Mouse (Mus musculus) liver, embryonic 16.5 days (tissue): Measurements from ENCODE around the gene Artn. TPM values are rescaled to one million over a fixed set of nuclear protein-coding genes. Genes with fewer than 3 reads are reported as not detected.

Source experiments
- ATAC-seq: fragments of 200-750 bp; cut with Nextera tagmentation; 2 replicates; pipeline ENCODE4 v1.8.0; 2017; ENCODE audit warnings: low read depth, mild to moderate bottlenecking, moderate number of reproducible peaks, moderate library complexity
- H3K27ac ChIP-seq: fragments of 300-500 bp; sonication (generic); 2 replicates; pipeline ENCODE4 v1.5.1; 2014; ENCODE audit warnings: mild to moderate bottlenecking, low read length
- H3K27me3 ChIP-seq: fragments of 300-500 bp; sonication (generic); 2 replicates; pipeline ENCODE4 v1.6.1; 2014; ENCODE audit warnings: low read depth, low read length, mixed read lengths; ENCODE audit not compliant: control insufficient read depth, insufficient read depth
- H3K36me3 ChIP-seq: fragments of 300-500 bp; sonication (generic); 2 replicates; pipeline ENCODE4 v1.6.1; 2014; ENCODE audit warnings: mild to moderate bottlenecking; ENCODE audit not compliant: control insufficient read depth, insufficient read depth
- H3K4me1 ChIP-seq: fragments of 300-500 bp; sonication (generic); 2 replicates; pipeline ENCODE4 v1.6.1; 2014; ENCODE audit warnings: low read depth, low read length, mixed read lengths; ENCODE audit not compliant: control insufficient read depth
- H3K4me2 ChIP-seq: fragments of 300-500 bp; sonication (generic); 2 replicates; pipeline ENCODE4 v1.6.1; 2014; ENCODE audit warnings: low read depth, low read length, mixed read lengths
- H3K4me3 ChIP-seq: fragments of 300-500 bp; sonication (generic); 2 replicates; pipeline ENCODE4 v1.5.1; 2014; ENCODE audit warnings: low read depth, mild to moderate bottlenecking, low read length
- H3K9ac ChIP-seq: fragments of 300-500 bp; sonication (generic); 2 replicates; pipeline ENCODE4 v1.6.1; 2014; ENCODE audit warnings: low read depth, low read length
- H3K9me3 ChIP-seq: fragments of 300-500 bp; sonication (generic); replicated peaks from 2 replicates; pipeline ENCODE4 v1.6.1; 2016; ENCODE audit warnings: low read length; ENCODE audit not compliant: control insufficient read depth
- WGBS: fragments of 180-500 bp; shearing (Covaris S2); extraction: QIAGEN DNeasy Blood & Tissue Kit; methylation state at CpG from one replicate; pipeline ENCODE4 v1.1.7; 2014; ENCODE audit not compliant: insufficient replicate concordance; 5-methylcytosine and 5-hydroxymethylcytosine counted together
- polyA plus RNA-seq: library from polyadenylated mRNA; unstranded; fragments of >200 nt; fragmentation: Nextera tagmentation; extraction: Ambion mirVana; gene quantifications from 2 replicates; pipeline ENCODE4 v1.2.1, GENCODE M21; 2015

Artn gene
- polyA plus RNA-seq, 1 experiment from 2014 or later: 2.2 TPM

GRCm38 (mm10) chr4:117915489-117916105 lies 14.0 kb downstream of the Artn start:
- ATAC-seq: no peak
- Histone ChIP-seq H3K9ac (peak overlapping the region; percentile 91), H3K27me3 (no peaks in the 10 kb centered on the region), H3K9me3 (no peaks in the 10 kb centered on the region), H3K4me2 (peak overlapping the region; percentile 94), H3K4me1 (peaks cover 28% of the 10 kb centered on the region), H3K4me3 (peak overlapping the region; percentile 87), H3K36me3 (peaks cover 10% of the 10 kb centered on the region), H3K27ac (peak overlapping the region; percentile 82)
- under 1% methylated on average over 19 of the region's 19 CpGs for WGBS

GRCm38 (mm10) chr4:117914591-117915442 lies 14.7 kb downstream of the Artn start, which contains the start of gene Ipo13:
Gene Ipo13 (minus strand): TSS chr4:117914999.
- Histone ChIP-seq H3K9me3 (no peaks in the 10 kb centered on the region), H3K9ac (peak within 1 kb of the TSS; percentile 91), H3K27ac (peak within 1 kb of the TSS; percentile 82), H3K4me1 (peaks cover 28% of the 10 kb centered on the region), H3K36me3 (peaks cover 10% of the 10 kb centered on the region), H3K4me2 (peak within 1 kb of the TSS; percentile 94), H3K27me3 (no peaks in the 10 kb centered on the region), H3K4me3 (peak within 1 kb of the TSS; percentile 87)
- ATAC-seq: peak; percentile 95
- WGBS: under 1% methylated on average over 57 of the region's 61 CpGs

GRCm38 (mm10) chr4:117914031-117914430 lies 15.5 kb downstream of the Artn start:
- H3K9ac ChIP-seq: peak overlapping the region; percentile 91
- no peaks in the 10 kb centered on the region for H3K9me3 ChIP-seq
- H3K27me3 ChIP-seq: no peaks in the 10 kb centered on the region
- H3K4me3 ChIP-seq: peak overlapping the region; percentile 87
- no peak for ATAC-seq
- H3K4me1 ChIP-seq: peaks cover 28% of the 10 kb centered on the region
- WGBS: 17% methylated on average over 8 of the region's 8 CpGs
- peaks cover 10% of the 10 kb centered on the region for H3K36me3 ChIP-seq
- peak overlapping the region; percentile 82; the same call in 1 of the 2 replicates for H3K27ac ChIP-seq
- peak overlapping the region; percentile 94 for H3K4me2 ChIP-seq

- Histone ChIP-seq H3K27me3 (no peaks in the 10 kb centered on the region), H3K4me2 (peak overlapping the region; percentile 94), H3K9me3 (no peaks in the 10 kb centered on the region), H3K4me1 (peaks cover 28% of the 10 kb centered on the region), H3K36me3 (peaks cover 10% of the 10 kb centered on the region), H3K9ac (peak overlapping the region; percentile 91), H3K4me3 (peak overlapping the region; percentile 87), H3K27ac (no peak overlapping the region)
- 83% methylated on average over 3 of the region's 3 CpGs for WGBS
- no peak for ATAC-seq
Observed at GRCm38 (mm10) chr4:117913421-117913820, 16.1 kb downstream of the Artn start.

- H3K27me3 ChIP-seq: no peaks in the 10 kb centered on the region
- peaks cover 28% of the 10 kb centered on the region for H3K4me1 ChIP-seq
- WGBS: 79% methylated on average over 7 of the region's 7 CpGs
- no peak for ATAC-seq
- H3K9me3 ChIP-seq: no peaks in the 10 kb centered on the region
- no peak overlapping the region for H3K4me3 ChIP-seq
- no peak overlapping the region for H3K9ac ChIP-seq
- H3K4me2 ChIP-seq: no peak overlapping the region
- H3K36me3 ChIP-seq: peaks cover 10% of the 10 kb centered on the region
- no peak overlapping the region for H3K27ac ChIP-seq
Observed at GRCm38 (mm10) chr4:117912685-117913273, 16.8 kb downstream of the Artn start.

GRCm38 (mm10) chr4:117912131-117912561 lies 17.4 kb downstream of the Artn start:
- H3K36me3 ChIP-seq: peaks cover 10% of the 10 kb centered on the region
- no peak overlapping the region for H3K4me2 ChIP-seq
- 85% methylated on average over 13 of the region's 13 CpGs for WGBS
- H3K9ac ChIP-seq: no peak overlapping the region
- ATAC-seq: no peak
- peaks cover 27% of the 10 kb centered on the region for H3K4me1 ChIP-seq
- H3K4me3 ChIP-seq: no peak overlapping the region
- H3K27me3 ChIP-seq: no peaks in the 10 kb centered on the region
- H3K27ac ChIP-seq: no peak overlapping the region
- no peaks in the 10 kb centered on the region for H3K9me3 ChIP-seq

DNA sequence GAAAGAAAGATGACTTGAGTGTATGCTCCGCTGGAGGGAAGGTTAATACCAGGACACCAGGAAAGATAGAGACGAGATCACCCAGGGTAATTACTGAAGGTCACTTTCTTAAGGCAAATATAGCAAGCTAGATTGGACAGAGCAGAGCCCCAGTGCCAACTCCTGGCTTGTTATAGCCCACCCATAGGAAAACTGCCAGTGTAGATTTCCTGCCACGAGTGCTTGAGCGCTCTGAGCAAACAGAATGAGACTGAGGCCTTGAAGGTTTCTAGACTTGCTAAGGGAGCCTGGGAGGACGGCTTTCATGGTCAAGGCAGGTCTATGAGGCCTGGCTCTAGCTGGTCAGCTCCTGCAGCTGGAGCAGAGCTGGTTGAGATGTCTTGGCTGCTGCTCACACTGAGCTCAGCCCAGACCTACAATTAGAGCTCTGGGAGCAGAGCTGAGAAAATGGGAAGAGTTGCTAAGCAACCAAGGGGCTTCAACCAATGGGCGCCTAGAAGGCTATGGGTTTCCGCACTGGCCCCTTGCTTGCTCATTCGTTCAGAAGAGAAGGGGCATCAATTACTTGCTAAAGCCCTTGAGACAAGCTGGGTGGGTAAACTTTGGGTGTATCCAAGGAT lies 20.6 kb downstream of the Artn start:
- ATAC-seq: no peak
- no peak overlapping the region for H3K4me2 ChIP-seq
- 82% methylated on average over 8 of the region's 8 CpGs for WGBS
- H3K27ac ChIP-seq: no peak overlapping the region
- H3K9me3 ChIP-seq: no peaks in the 10 kb centered on the region
- peaks cover 8% of the 10 kb centered on the region for H3K4me1 ChIP-seq
- no peaks in the 10 kb centered on the region for H3K27me3 ChIP-seq
- no peak overlapping the region for H3K9ac ChIP-seq
- H3K4me3 ChIP-seq: no peak overlapping the region
- peaks cover 14% of the 10 kb centered on the region for H3K36me3 ChIP-seq

DNA sequence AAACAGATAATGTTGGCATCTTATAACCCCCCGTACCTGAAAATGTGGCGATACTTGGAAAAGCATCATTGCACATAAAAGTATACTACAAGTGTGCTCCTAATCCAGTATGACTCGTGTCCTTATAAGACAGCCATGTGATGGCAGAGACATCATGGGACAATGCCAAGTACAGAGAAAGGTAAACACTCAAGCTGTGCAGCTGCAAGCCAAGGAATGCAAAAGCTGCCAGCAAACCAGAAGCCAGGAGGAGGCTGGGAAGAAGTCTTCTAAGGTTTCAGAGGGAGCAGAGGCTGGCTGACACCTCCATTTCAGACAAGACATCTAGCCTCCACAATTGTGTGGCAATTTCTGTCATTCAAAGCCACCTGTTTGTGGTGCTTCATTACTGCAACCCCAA lies 23.4 kb downstream of the Artn start:
- no peaks in the 10 kb centered on the region for H3K27me3 ChIP-seq
- H3K27ac ChIP-seq: no peak overlapping the region
- no peak for ATAC-seq
- H3K4me2 ChIP-seq: no peak overlapping the region
- H3K4me3 ChIP-seq: no peak overlapping the region
- H3K9ac ChIP-seq: no peak overlapping the region
- H3K9me3 ChIP-seq: no peaks in the 10 kb centered on the region
- no peaks in the 10 kb centered on the region for H3K4me1 ChIP-seq
- 79% methylated on average over 3 of the region's 3 CpGs for WGBS
- H3K36me3 ChIP-seq: peaks cover 27% of the 10 kb centered on the region
